Mouse (Mus musculus): ENCODE results near the gene Knop1.

DNA sequence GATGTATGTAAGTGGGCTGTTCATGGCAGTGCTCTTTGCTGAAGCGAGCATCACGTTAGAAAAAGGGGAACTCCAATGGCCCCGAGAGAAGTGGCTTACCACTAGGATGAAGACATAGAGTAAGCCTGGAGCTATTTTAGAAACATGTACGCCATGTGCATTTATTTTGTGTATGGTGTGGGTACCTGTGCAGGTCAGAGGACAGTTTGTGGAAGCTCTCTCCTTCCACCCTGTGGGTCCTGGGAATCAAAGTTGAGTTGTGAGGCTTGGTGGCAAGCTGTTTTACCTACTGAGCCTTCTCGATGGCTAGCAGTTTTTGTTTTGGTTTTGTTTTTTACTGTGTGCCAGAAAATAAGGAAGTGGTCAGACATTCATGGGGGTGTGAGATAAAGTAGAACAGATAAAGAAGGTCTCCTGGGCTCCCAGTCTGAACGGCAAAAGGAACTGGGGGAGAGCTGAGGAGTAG is 57.9 kb downstream of the Knop1 start:
- no peak for TF ChIP-seq USF2 (IDR thresholded peaks at IDR 0.05; ENCODE audit: borderline replicate concordance in 1 of 2, insufficient read depth in 1 of 2, low read depth in 1 of 2, low read length in 2 of 2)
- TF ChIP-seq CTCF (IDR thresholded peaks at IDR 0.05 in 2 of 3, conservative IDR thresholded peaks at IDR 0.05 in 1 of 3; ENCODE audit: control insufficient read depth in 1 of 3, insufficient read depth in 1 of 3, low read depth in 2 of 3, low read length in 3 of 3, poor library complexity in 1 of 3, severe bottlenecking in 1 of 3), result no peak
- no peak for TF ChIP-seq POLR2A (IDR thresholded peaks at IDR 0.05; ENCODE audit: control insufficient read depth in 1 of 2, insufficient read depth in 1 of 2, low read depth in 1 of 2, low read length in 2 of 2, poor library complexity in 1 of 2)
- no peak for TF ChIP-seq MYC (IDR thresholded peaks at IDR 0.05; ENCODE audit: low read depth, low read length)
